Mouse (Mus musculus) bone marrow, adult 2 months (tissue): Measurements from ENCODE around the gene Abhd12b.

Experiments
- CTCF ChIP-seq: fragments of 200-500 bp; IDR thresholded peaks from 2 replicates; pipeline ENCODE4 v1.5.1; 2011; ENCODE audit warnings: low read length, control low read depth; ENCODE audit not compliant: control insufficient read depth, insufficient read depth
- POLR2A ChIP-seq: fragments of 200-500 bp; IDR thresholded peaks from 2 replicates; pipeline ENCODE4 v1.6.1; 2011; ENCODE audit warnings: low read depth, mild to moderate bottlenecking, control low read depth, low read length, borderline replicate concordance; ENCODE audit not compliant: control insufficient read depth

GRCm38 (mm10) chr12:70226655-70227054 is 72.7 kb downstream of the Abhd12b start:
- no peak for TF ChIP-seq CTCF
- no peak for TF ChIP-seq POLR2A
